Comparison of ENCODE assay signal across 10 mouse cellular contexts in the genomic region with DNA sequence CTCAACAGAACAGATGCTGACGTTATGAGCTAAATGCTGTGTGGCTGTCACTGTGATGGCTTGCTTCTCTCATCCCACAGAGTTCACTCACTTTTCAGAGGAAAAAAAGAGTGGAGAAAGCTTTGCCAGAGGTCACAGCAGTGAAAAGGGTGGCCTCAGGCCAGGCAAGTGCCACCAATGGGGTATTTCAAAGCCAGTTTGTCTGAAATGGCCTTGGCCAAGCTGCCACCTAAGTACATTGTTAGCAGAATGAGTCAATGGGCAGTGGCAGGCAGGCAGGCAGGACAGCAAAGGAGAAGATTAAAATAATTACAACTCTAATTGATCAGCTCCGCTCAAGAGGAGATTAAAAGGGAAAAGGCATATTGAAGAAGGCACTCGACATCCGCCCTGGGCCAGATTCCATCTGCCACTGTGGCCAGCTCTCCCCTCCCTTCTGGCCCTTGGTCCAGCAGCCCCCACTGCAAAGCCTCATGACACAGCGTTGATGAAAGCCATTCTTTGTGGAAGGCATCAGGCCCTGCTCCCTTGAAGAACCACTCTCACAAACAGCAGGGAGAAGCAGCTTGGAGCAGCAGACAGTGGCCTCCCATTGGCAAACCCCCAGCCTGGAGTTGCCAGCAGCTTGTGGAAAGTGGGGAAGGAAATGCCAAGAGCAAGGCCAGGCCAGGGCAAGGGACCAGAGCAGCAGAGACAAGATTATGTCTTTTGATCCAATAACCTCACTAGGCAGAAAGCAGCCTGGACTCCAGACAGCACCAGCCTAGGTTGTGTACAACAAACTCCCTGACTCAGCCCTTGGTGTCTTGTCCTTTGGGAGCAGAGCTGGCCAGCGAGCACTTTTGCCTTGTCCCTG.
DNase-seq lines count a peak whose midpoint lies in the region; ATAC-seq and TF ChIP-seq lines count a peak whose summit lies in the region.
"Had no signal": no experiment of that assay in that cellular context is flagged by ENCODE, and none has a peak within 500 bp of the region (broad histone marks: within the 10 kb centered on the region; RNA-seq: fewer than 3 reads in every experiment).

No protein-coding gene starts in this region.

- H3K4me3 ChIP-seq in intestine, embryonic 15.5 days (replicated peaks) = no peak overlapping the region
- H3K4me3 ChIP-seq in intestine, embryonic 16.5 days (ENCODE audit: low read length) = no peak overlapping the region
- H3K4me3 ChIP-seq in cerebellum, adult 2 months (replicated peaks; ENCODE audit: insufficient read depth, low read depth, low read length) = no peak overlapping the region
- no peak overlapping the region for H3K4me3 ChIP-seq in midbrain, embryonic 14.5 days (replicated peaks; ENCODE audit: low read depth, low read length)
- H3K4me3 ChIP-seq: limb, embryonic 12.5 days had no signal

- H3K4me1 ChIP-seq in intestine, embryonic 15.5 days (replicated peaks) = no peaks in the 10 kb centered on the region
- H3K4me1 ChIP-seq in intestine, embryonic 16.5 days (ENCODE audit: control insufficient read depth, insufficient read depth, low read length) = no peaks in the 10 kb centered on the region
- H3K4me1 ChIP-seq in cerebellum, adult 2 months (ENCODE audit: control insufficient read depth, insufficient read depth, low read length) = peaks cover 15% of the 10 kb centered on the region
- H3K4me1 ChIP-seq in midbrain, embryonic 14.5 days (ENCODE audit: control insufficient read depth, insufficient read depth, low read length) = peaks cover 6% of the 10 kb centered on the region; the same call in 1 of the 2 replicates

- ATAC-seq in intestine, embryonic 15.5 days = peak; percentile 36; the same call in 1 of the 2 replicates
- no peak for ATAC-seq in intestine, embryonic 16.5 days
- ATAC-seq in midbrain, embryonic 14.5 days (ENCODE audit: low FRiP score, low TSS enrichment) = peak; percentile 80

- no peak overlapping the region for H3K4me2 ChIP-seq in intestine, embryonic 15.5 days (replicated peaks)
- H3K4me2 ChIP-seq in intestine, embryonic 16.5 days (ENCODE audit: low read depth, low read length) = no peak overlapping the region
- H3K4me2 ChIP-seq in midbrain, embryonic 14.5 days (ENCODE audit: low read length) = no peak overlapping the region
- H3K4me2 ChIP-seq: limb, embryonic 12.5 days had no signal

- H3K27ac ChIP-seq in intestine, embryonic 15.5 days = no peak overlapping the region
- H3K27ac ChIP-seq in intestine, embryonic 16.5 days (ENCODE audit: low read length) = no peak overlapping the region
- H3K27ac ChIP-seq in cerebellum, adult 2 months (ENCODE audit: insufficient read depth, low read length) = peak overlapping the region; percentile 29
- H3K27ac ChIP-seq in midbrain, embryonic 14.5 days (replicated peaks; ENCODE audit: low read depth, low read length) = no peak overlapping the region
- H3K27ac ChIP-seq: limb, embryonic 12.5 days had no signal

- 69% methylated on average over 6 of the region's 6 CpGs for WGBS in intestine, embryonic 15.5 days
- 57% methylated on average over 6 of the region's 6 CpGs for WGBS in intestine, embryonic 16.5 days
- WGBS in cerebellum, adult 2 months = 20% methylated on average over 6 of the region's 6 CpGs
- 39% methylated on average over 6 of the region's 6 CpGs for WGBS in midbrain, embryonic 14.5 days

- H3K36me3 ChIP-seq in intestine, embryonic 15.5 days = no peaks in the 10 kb centered on the region
- no peaks in the 10 kb centered on the region for H3K36me3 ChIP-seq in intestine, embryonic 16.5 days (ENCODE audit: control insufficient read depth, insufficient read depth, low read length)
- H3K36me3 ChIP-seq in midbrain, embryonic 14.5 days (ENCODE audit: control insufficient read depth, insufficient read depth, low read length) = no peaks in the 10 kb centered on the region
- H3K36me3 ChIP-seq: limb, embryonic 12.5 days had no signal

- no peaks in the 10 kb centered on the region for H3K9me3 ChIP-seq in intestine, embryonic 15.5 days
- H3K9me3 ChIP-seq in intestine, embryonic 16.5 days (ENCODE audit: control insufficient read depth, low read length) = no peaks in the 10 kb centered on the region
- no peaks in the 10 kb centered on the region for H3K9me3 ChIP-seq in midbrain, embryonic 14.5 days (ENCODE audit: control insufficient read depth, low read length)
- H3K9me3 ChIP-seq: limb, embryonic 12.5 days had no signal

- H3K27me3 ChIP-seq in intestine, embryonic 15.5 days (replicated peaks) = no peaks in the 10 kb centered on the region
- H3K27me3 ChIP-seq in intestine, embryonic 16.5 days (replicated peaks; ENCODE audit: control insufficient read depth, insufficient read depth, low read length) = no peaks in the 10 kb centered on the region
- no peaks in the 10 kb centered on the region for H3K27me3 ChIP-seq in cerebellum, adult 2 months (ENCODE audit: control insufficient read depth, insufficient read depth, low read length)
- no peaks in the 10 kb centered on the region for H3K27me3 ChIP-seq in midbrain, embryonic 14.5 days (ENCODE audit: control insufficient read depth, insufficient read depth, low read length)
- H3K27me3 ChIP-seq: CH12.LX; limb, embryonic 12.5 days had no signal

- DNase-seq in cerebellum, adult 2 months = peak; percentile 90 to 95
- peak; percentile 73 for DNase-seq in gastrocnemius, postnatal 10 days
- DNase-seq in layer of hippocampus, adult 9-11 months = peak; percentile 70
- DNase-seq in midbrain, embryonic 14.5 days = peak; percentile 55
- DNase-seq in urinary bladder, postnatal 4 days (ENCODE audit: low spot score in 2 of 2) = peak; percentile 17 to 55
- DNase-seq in natural killer cell, adult 2 months (ENCODE audit: low spot score in 2 of 2) = no peak

- no peak for TF ChIP-seq POLR2A in cerebellum, adult 2 months (IDR thresholded peaks at IDR 0.05; ENCODE audit: borderline replicate concordance, insufficient read depth, low read length)

- no peak for TF ChIP-seq CTCF in cerebellum, adult 2 months (IDR thresholded peaks at IDR 0.05; ENCODE audit: borderline replicate concordance, insufficient read depth, low read depth, low read length)

- no peak overlapping the region for H3K9ac ChIP-seq in intestine, embryonic 15.5 days
- no peak overlapping the region for H3K9ac ChIP-seq in intestine, embryonic 16.5 days (ENCODE audit: low read depth, low read length)
- no peak overlapping the region for H3K9ac ChIP-seq in midbrain, embryonic 14.5 days (replicated peaks; ENCODE audit: low read length)
- H3K9ac ChIP-seq: limb, embryonic 12.5 days had no signal

Comparison
In these comparisons a context has a peak if more than half of its experiments do, and no peak if none do; other contexts are left out.
1. DNase-seq: peak in cerebellum, adult 2 months (2 of 2), gastrocnemius, postnatal 10 days (single experiment), layer of hippocampus, adult 9-11 months (single experiment), midbrain, embryonic 14.5 days (single experiment) and urinary bladder, postnatal 4 days (2 of 2); none in natural killer cell, adult 2 months (0 of 2).